Mouse (Mus musculus): Measurements from ENCODE around the gene Fbxl17. TPM values are rescaled to one million over a fixed set of nuclear protein-coding genes. Genes with fewer than 3 reads are reported as not detected.
A peak's percentile ranks its signal among the peaks of the same experiment; 100 is the strongest.

Gene Fbxl17
- polyA plus RNA-seq, 1 experiment from 2014 or later = 17.4 TPM

- no peak overlapping the region for H3K4me2 ChIP-seq (ENCODE audit: low read length)
- H3K4me3 ChIP-seq (ENCODE audit: control insufficient read depth in 1 of 2, insufficient read depth in 1 of 2, low read depth in 1 of 2, low read length in 2 of 2) = no peak overlapping the region
- H3K27ac ChIP-seq (replicated peaks in 1 of 2; ENCODE audit: control insufficient read depth in 1 of 2, insufficient read depth in 1 of 2, low read depth in 2 of 2, low read length in 2 of 2) = no peak overlapping the region
- 76% methylated on average over 2 of the region's 2 CpGs for WGBS
- ATAC-seq (ENCODE audit: insufficient number of reproducible peaks, insufficient read depth, low FRiP score, low read depth) = no peak
- H3K9me3 ChIP-seq (ENCODE audit: control insufficient read depth, low read length) = no peaks in the 10 kb centered on the region; the same call in 1 of the 2 replicates
- H3K36me3 ChIP-seq (ENCODE audit: control insufficient read depth, insufficient read depth, low read length) = no peaks in the 10 kb centered on the region
- H3K27me3 ChIP-seq (ENCODE audit: control insufficient read depth, insufficient read depth, low read length) = no peaks in the 10 kb centered on the region
- H3K9ac ChIP-seq (ENCODE audit: low read length) = no peak overlapping the region
- H3K4me1 ChIP-seq (ENCODE audit: control insufficient read depth in 2 of 2, insufficient read depth in 2 of 2, low read length in 2 of 2) = no peaks in the 10 kb centered on the region
Measured at GRCm38 (mm10) chr17:63295471-63295870, 204.3 kb downstream of the Fbxl17 start.

- Histone ChIP-seq H3K9me3 (ENCODE audit: control insufficient read depth, low read length) (no peaks in the 10 kb centered on the region; the same call in 1 of the 2 replicates), H3K4me2 (ENCODE audit: low read length) (no peak overlapping the region), H3K27ac (replicated peaks in 1 of 2; ENCODE audit: control insufficient read depth in 1 of 2, insufficient read depth in 1 of 2, low read depth in 2 of 2, low read length in 2 of 2) (no peak overlapping the region), H3K27me3 (ENCODE audit: control insufficient read depth, insufficient read depth, low read length) (no peaks in the 10 kb centered on the region), H3K4me1 (ENCODE audit: control insufficient read depth in 2 of 2, insufficient read depth in 2 of 2, low read length in 2 of 2) (peaks cover 0 to under 1% of the 10 kb centered on the region in 2 experiments; a peak in 2 of 4 replicates), H3K36me3 (ENCODE audit: control insufficient read depth, insufficient read depth, low read length) (no peaks in the 10 kb centered on the region), H3K4me3 (ENCODE audit: control insufficient read depth in 1 of 2, insufficient read depth in 1 of 2, low read depth in 1 of 2, low read length in 2 of 2) (no peak overlapping the region), H3K9ac (ENCODE audit: low read length) (no peak overlapping the region)
- ATAC-seq (ENCODE audit: insufficient number of reproducible peaks, insufficient read depth, low FRiP score, low read depth) = no peak
- WGBS = 85% methylated on average over 3 of the region's 3 CpGs
Measured at GRCm38 (mm10) chr17:63294961-63295360, 204.9 kb downstream of the Fbxl17 start.

- no peaks in the 10 kb centered on the region for H3K27me3 ChIP-seq (ENCODE audit: control insufficient read depth, insufficient read depth, low read length)
- no peak for ATAC-seq (ENCODE audit: insufficient number of reproducible peaks, insufficient read depth, low FRiP score, low read depth)
- no peak overlapping the region for H3K4me2 ChIP-seq (ENCODE audit: low read length)
- no peak overlapping the region for H3K4me3 ChIP-seq (ENCODE audit: control insufficient read depth in 1 of 2, insufficient read depth in 1 of 2, low read depth in 1 of 2, low read length in 2 of 2)
- no peak overlapping the region for H3K27ac ChIP-seq (replicated peaks in 1 of 2; ENCODE audit: control insufficient read depth in 1 of 2, insufficient read depth in 1 of 2, low read depth in 2 of 2, low read length in 2 of 2)
- H3K36me3 ChIP-seq (ENCODE audit: control insufficient read depth, insufficient read depth, low read length) = no peaks in the 10 kb centered on the region
- WGBS = 85% methylated on average over 3 of the region's 3 CpGs
- no peak overlapping the region for H3K9ac ChIP-seq (ENCODE audit: low read length)
- H3K4me1 ChIP-seq (ENCODE audit: control insufficient read depth in 2 of 2, insufficient read depth in 2 of 2, low read length in 2 of 2) = peaks cover 0 to 10% of the 10 kb centered on the region in 2 experiments; a peak in 3 of 4 replicates
- no peaks in the 10 kb centered on the region; the same call in 1 of the 2 replicates for H3K9me3 ChIP-seq (ENCODE audit: control insufficient read depth, low read length)
Measured at GRCm38 (mm10) chr17:63293979-63294378, 205.8 kb downstream of the Fbxl17 start.

- no peak overlapping the region for H3K9ac ChIP-seq (ENCODE audit: low read length)
- H3K4me3 ChIP-seq (ENCODE audit: control insufficient read depth in 1 of 2, insufficient read depth in 1 of 2, low read depth in 1 of 2, low read length in 2 of 2) = no peak overlapping the region
- no peaks in the 10 kb centered on the region for H3K36me3 ChIP-seq (ENCODE audit: control insufficient read depth, insufficient read depth, low read length)
- peaks cover 0 to 23% of the 10 kb centered on the region in 2 experiments; a peak in 3 of 4 replicates for H3K4me1 ChIP-seq (ENCODE audit: control insufficient read depth in 2 of 2, insufficient read depth in 2 of 2, low read length in 2 of 2)
- H3K9me3 ChIP-seq (ENCODE audit: control insufficient read depth, low read length) = no peaks in the 10 kb centered on the region
- H3K27me3 ChIP-seq (ENCODE audit: control insufficient read depth, insufficient read depth, low read length) = no peaks in the 10 kb centered on the region
- peak overlapping the region in 1 of 2 experiments; percentile 24; a peak in 1 of 4 replicates for H3K27ac ChIP-seq (replicated peaks in 1 of 2; ENCODE audit: control insufficient read depth in 1 of 2, insufficient read depth in 1 of 2, low read depth in 2 of 2, low read length in 2 of 2)
- no peak overlapping the region for H3K4me2 ChIP-seq (ENCODE audit: low read length)
- 46% methylated on average over 1 of the region's 1 CpGs for WGBS
- ATAC-seq (ENCODE audit: insufficient number of reproducible peaks, insufficient read depth, low FRiP score, low read depth) = no peak
Measured at GRCm38 (mm10) chr17:63289317-63289913, 210.4 kb downstream of the Fbxl17 start.

- H3K4me2 ChIP-seq (ENCODE audit: low read length) = no peak overlapping the region
- H3K9me3 ChIP-seq (ENCODE audit: control insufficient read depth, low read length) = no peaks in the 10 kb centered on the region
- no peak overlapping the region for H3K9ac ChIP-seq (ENCODE audit: low read length)
- no peak for ATAC-seq (ENCODE audit: insufficient number of reproducible peaks, insufficient read depth, low FRiP score, low read depth)
- H3K36me3 ChIP-seq (ENCODE audit: control insufficient read depth, insufficient read depth, low read length) = no peaks in the 10 kb centered on the region
- no peak overlapping the region for H3K27ac ChIP-seq (replicated peaks in 1 of 2; ENCODE audit: control insufficient read depth in 1 of 2, insufficient read depth in 1 of 2, low read depth in 2 of 2, low read length in 2 of 2)
- 88% methylated on average over 4 of the region's 4 CpGs for WGBS
- no peaks in the 10 kb centered on the region for H3K27me3 ChIP-seq (ENCODE audit: control insufficient read depth, insufficient read depth, low read length)
- no peak overlapping the region for H3K4me3 ChIP-seq (ENCODE audit: control insufficient read depth in 1 of 2, insufficient read depth in 1 of 2, low read depth in 1 of 2, low read length in 2 of 2)
- peaks cover 0 to 23% of the 10 kb centered on the region in 2 experiments; a peak in 3 of 4 replicates for H3K4me1 ChIP-seq (ENCODE audit: control insufficient read depth in 2 of 2, insufficient read depth in 2 of 2, low read length in 2 of 2)
Measured at GRCm38 (mm10) chr17:63288850-63289249, 211.0 kb downstream of the Fbxl17 start.

- H3K9me3 ChIP-seq (ENCODE audit: control insufficient read depth, low read length) = no peaks in the 10 kb centered on the region
- H3K4me3 ChIP-seq (ENCODE audit: control insufficient read depth in 1 of 2, insufficient read depth in 1 of 2, low read depth in 1 of 2, low read length in 2 of 2) = no peak overlapping the region
- no peak overlapping the region for H3K9ac ChIP-seq (ENCODE audit: low read length)
- H3K27me3 ChIP-seq (ENCODE audit: control insufficient read depth, insufficient read depth, low read length) = no peaks in the 10 kb centered on the region
- ATAC-seq (ENCODE audit: insufficient number of reproducible peaks, insufficient read depth, low FRiP score, low read depth) = peak; percentile 69
- H3K4me1 ChIP-seq (ENCODE audit: control insufficient read depth in 2 of 2, insufficient read depth in 2 of 2, low read length in 2 of 2) = peaks cover 0 to 23% of the 10 kb centered on the region in 2 experiments; a peak in 3 of 4 replicates
- WGBS = 10% methylated on average over 2 of the region's 2 CpGs
- H3K27ac ChIP-seq (replicated peaks in 1 of 2; ENCODE audit: control insufficient read depth in 1 of 2, insufficient read depth in 1 of 2, low read depth in 2 of 2, low read length in 2 of 2) = peak overlapping the region in 1 of 2 experiments; percentile 28; a peak in 1 of 4 replicates
- no peak overlapping the region for H3K4me2 ChIP-seq (ENCODE audit: low read length)
- H3K36me3 ChIP-seq (ENCODE audit: control insufficient read depth, insufficient read depth, low read length) = no peaks in the 10 kb centered on the region
Measured at GRCm38 (mm10) chr17:63287413-63287812, 212.4 kb downstream of the Fbxl17 start.

GRCm38 (mm10) chr17:63285265-63285939, 214.4 kb downstream of the Fbxl17 start:
- Histone ChIP-seq H3K9ac (ENCODE audit: low read length) (no peak overlapping the region), H3K27ac (replicated peaks in 1 of 2; ENCODE audit: control insufficient read depth in 1 of 2, insufficient read depth in 1 of 2, low read depth in 2 of 2, low read length in 2 of 2) (no peak overlapping the region), H3K27me3 (ENCODE audit: control insufficient read depth, insufficient read depth, low read length) (no peaks in the 10 kb centered on the region), H3K36me3 (ENCODE audit: control insufficient read depth, insufficient read depth, low read length) (no peaks in the 10 kb centered on the region), H3K9me3 (ENCODE audit: control insufficient read depth, low read length) (no peaks in the 10 kb centered on the region), H3K4me2 (ENCODE audit: low read length) (no peak overlapping the region), H3K4me3 (ENCODE audit: control insufficient read depth in 1 of 2, insufficient read depth in 1 of 2, low read depth in 1 of 2, low read length in 2 of 2) (no peak overlapping the region), H3K4me1 (ENCODE audit: control insufficient read depth in 2 of 2, insufficient read depth in 2 of 2, low read length in 2 of 2) (peaks cover 0 to 23% of the 10 kb centered on the region in 2 experiments; a peak in 3 of 4 replicates)
- 88% methylated on average over 11 of the region's 11 CpGs for WGBS
- ATAC-seq (ENCODE audit: insufficient number of reproducible peaks, insufficient read depth, low FRiP score, low read depth) = no peak

All from heart, embryonic 14.5 days (tissue).